Mouse (Mus musculus) stomach, embryonic 14.5 days (tissue): ENCODE measurements around the gene Frmd6. TPM values are rescaled to one million over a fixed set of nuclear protein-coding genes. Genes with fewer than 3 reads are reported as not detected.

ENCODE experiments used
- ATAC-seq: fragments of 200-750 bp; cut with Nextera tagmentation; 2 replicates; pipeline ENCODE4 v1.8.0; 2017; ENCODE audit warnings: low read depth, moderate TSS enrichment; ENCODE audit not compliant: insufficient number of reproducible peaks, insufficient read depth, low FRiP score
- H3K27ac ChIP-seq: fragments of 300-500 bp; sonication (generic); 2 replicates; pipeline ENCODE4 v1.5.1; 2014; ENCODE audit warnings: mild to moderate bottlenecking, low read length, moderate library complexity, mixed read lengths
- H3K27me3 ChIP-seq: fragments of 300-500 bp; sonication (generic); 2 replicates; pipeline ENCODE4 v1.6.1; 2014; ENCODE audit warnings: low read length, control low read depth, mixed read lengths; ENCODE audit not compliant: control insufficient read depth, insufficient read depth
- H3K36me3 ChIP-seq: fragments of 300-500 bp; sonication (generic); 2 replicates; pipeline ENCODE4 v1.6.1; 2014; ENCODE audit warnings: mild to moderate bottlenecking, control low read depth, low read length, moderate library complexity, mixed read lengths; ENCODE audit not compliant: control insufficient read depth, insufficient read depth
- H3K4me1 ChIP-seq: fragments of 300-500 bp; sonication (generic); 2 replicates; pipeline ENCODE4 v1.6.1; 2014; ENCODE audit warnings: low read length, control low read depth, mixed read lengths; ENCODE audit not compliant: control insufficient read depth, insufficient read depth
- H3K4me2 ChIP-seq: fragments of 300-500 bp; sonication (generic); replicated peaks from 2 replicates; pipeline ENCODE4 v1.6.1; 2014; ENCODE audit warnings: low read depth, low read length, control low read depth
- H3K4me3 ChIP-seq: fragments of 300-500 bp; sonication (generic); 2 replicates; pipeline ENCODE4 v1.5.1; 2014; ENCODE audit warnings: low read depth, low read length, control low read depth
- H3K9ac ChIP-seq: fragments of 300-500 bp; sonication (generic); replicated peaks from 2 replicates; pipeline ENCODE4 v1.6.1; 2014; ENCODE audit warnings: low read depth, mild to moderate bottlenecking, control low read depth, low read length, moderate library complexity, mixed read lengths
- H3K9me3 ChIP-seq: fragments of 300-500 bp; sonication (generic); 2 replicates; pipeline ENCODE4 v1.6.1; 2016; ENCODE audit warnings: low read depth, low read length, control low read depth; ENCODE audit not compliant: control insufficient read depth
- whole genome bisulfite sequencing: fragments of 180-500 bp; shearing (Covaris S2); extraction: QIAGEN DNeasy Blood & Tissue Kit; methylation state at CpG from one replicate; pipeline ENCODE4 v1.1.7; 2014; 5-methylcytosine and 5-hydroxymethylcytosine counted together
- polyA plus RNA-seq: library from polyadenylated mRNA; unstranded; fragments of >200 nt; fragmentation: Nextera tagmentation; extraction: Ambion mirVana; gene quantifications from 2 replicates; pipeline ENCODE4 v1.2.1, GENCODE M21; 2014

Frmd6 gene
- polyA plus RNA-seq, 1 experiment from 2014 or later = 32.5 TPM

DNA sequence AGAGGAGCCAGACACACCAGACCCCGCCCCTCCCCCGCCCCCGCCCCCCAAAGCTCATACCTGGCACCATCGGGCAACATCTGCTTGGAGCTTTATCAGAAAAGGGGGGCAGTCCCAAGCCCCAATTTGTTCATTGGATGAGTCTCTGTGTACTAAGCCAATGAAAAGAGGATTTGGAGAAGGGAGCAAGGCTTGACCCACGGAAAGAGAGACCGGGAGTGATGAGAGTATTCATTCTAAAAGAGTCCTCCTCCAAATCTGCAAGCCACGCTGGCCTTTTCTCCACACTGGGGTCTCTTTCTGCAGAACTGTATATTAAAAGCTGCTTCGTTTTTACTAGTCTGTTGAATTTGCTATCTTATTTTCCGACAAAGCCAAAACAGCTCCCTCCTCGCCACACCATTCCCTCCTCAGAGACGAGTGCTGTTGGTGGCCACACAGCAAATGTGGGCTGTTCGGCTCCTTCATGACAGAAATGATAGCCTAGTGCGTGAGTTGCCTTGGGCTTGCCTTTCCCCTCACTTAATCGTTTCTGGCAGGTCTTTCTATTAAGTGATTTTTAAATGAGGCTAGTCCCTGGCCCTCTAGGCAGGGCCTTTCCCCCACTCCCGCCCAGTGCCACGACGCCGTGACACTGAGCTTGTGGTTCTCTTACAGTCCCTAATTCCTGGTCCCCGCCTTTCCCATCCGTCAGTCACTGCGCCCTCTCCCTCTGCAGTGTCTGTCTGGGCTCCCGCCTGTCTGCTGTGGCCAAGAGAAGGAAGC, 41.7 kb upstream of the Frmd6 start:
- 25% methylated on average over 22 of the region's 22 CpGs for WGBS

DNA sequence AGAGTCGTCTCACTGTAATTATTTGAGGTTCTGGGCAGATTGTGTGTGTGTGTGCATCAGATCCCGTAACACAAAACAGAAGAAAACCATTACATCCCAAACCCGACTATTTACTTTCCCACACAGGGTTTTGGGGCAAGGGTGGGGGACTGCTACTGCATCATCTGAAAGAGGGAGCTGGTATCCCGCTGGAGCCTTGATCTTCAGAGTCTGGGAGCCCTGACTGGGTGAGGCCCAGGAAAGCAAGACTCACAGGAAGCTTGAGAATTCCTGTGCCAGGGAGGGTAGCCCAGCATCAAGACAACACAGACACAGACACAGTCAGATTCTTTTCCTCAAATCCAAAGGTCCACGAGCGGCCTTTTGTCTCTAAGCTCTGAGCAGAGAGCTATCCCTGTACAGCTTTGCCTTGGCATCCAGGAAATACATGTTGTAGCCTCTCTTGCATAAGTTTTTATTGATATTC, 41.0 kb upstream of the Frmd6 start:
- WGBS = 39% methylated on average over 6 of the region's 6 CpGs
- Histone ChIP-seq H3K9ac (no peak overlapping the region), H3K4me2 (0 out of 2 replicates have a peak overlapping the region, but pooled peaks have one; percentile 6), H3K27me3 (no peaks in the 10 kb centered on the region), H3K4me3 (no peak overlapping the region), H3K27ac (no peak overlapping the region), H3K4me1 (no peaks in the 10 kb centered on the region), H3K36me3 (no peaks in the 10 kb centered on the region), H3K9me3 (no peaks in the 10 kb centered on the region)
- ATAC-seq = no peak

More for the DNA sequence above, 41.7 kb upstream of the Frmd6 start:
- no peak overlapping the region for H3K9ac ChIP-seq
- no peaks in the 10 kb centered on the region for H3K4me1 ChIP-seq
- H3K9me3 ChIP-seq = no peaks in the 10 kb centered on the region
- H3K27ac ChIP-seq = no peak overlapping the region
- no peak overlapping the region for H3K4me3 ChIP-seq
- no peaks in the 10 kb centered on the region for H3K36me3 ChIP-seq
- H3K4me2 ChIP-seq = 0 out of 2 replicates have a peak overlapping the region, but pooled peaks have one; percentile 6
- no peaks in the 10 kb centered on the region for H3K27me3 ChIP-seq
- no peak for ATAC-seq

DNA sequence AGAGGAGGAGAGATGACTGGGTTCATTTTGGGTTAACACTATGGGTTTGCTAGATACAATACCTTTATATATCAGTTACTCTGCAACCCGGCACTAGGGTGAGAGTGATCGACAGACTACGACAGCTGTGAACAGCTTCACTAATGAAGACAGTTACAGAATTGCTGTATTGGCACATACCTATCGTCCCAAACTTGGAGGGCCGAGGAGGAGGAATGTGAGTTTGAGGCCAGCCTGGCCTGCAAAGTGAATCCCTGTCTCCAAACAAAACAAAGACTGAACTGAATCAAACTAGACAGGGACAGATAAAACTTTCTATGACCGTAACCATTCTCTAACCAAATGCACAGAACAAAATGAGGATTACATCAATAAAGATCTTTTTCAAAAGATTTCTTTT, 36.0 kb upstream of the Frmd6 start:
- Histone ChIP-seq H3K27ac (no peak overlapping the region), H3K4me3 (no peak overlapping the region), H3K36me3 (no peaks in the 10 kb centered on the region), H3K4me2 (no peak overlapping the region), H3K9me3 (no peaks in the 10 kb centered on the region), H3K27me3 (no peaks in the 10 kb centered on the region), H3K9ac (no peak overlapping the region), H3K4me1 (no peaks in the 10 kb centered on the region)
- WGBS = 83% methylated on average over 6 of the region's 6 CpGs
- ATAC-seq = no peak

DNA sequence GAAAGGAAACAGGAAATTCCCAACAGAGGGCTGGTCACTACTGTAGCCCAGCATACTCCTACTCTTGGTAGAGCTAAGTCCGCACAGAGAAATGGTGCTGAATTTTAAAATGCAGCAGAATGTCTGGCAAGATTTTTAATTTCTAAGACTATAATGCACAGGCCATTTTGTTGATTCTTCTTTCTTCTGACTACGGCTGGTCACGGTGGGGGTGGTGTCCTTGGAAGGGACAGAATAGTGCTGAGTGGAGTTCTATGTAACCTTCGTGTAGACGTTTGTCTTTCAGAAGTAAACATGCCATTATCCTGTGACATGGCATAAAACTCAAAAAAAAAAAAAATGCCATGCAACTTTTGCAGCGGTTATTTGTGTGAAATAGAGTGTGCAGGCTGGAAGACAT, 32.0 kb upstream of the Frmd6 start:
- no peak overlapping the region for H3K9ac ChIP-seq
- 65% methylated on average over 6 of the region's 6 CpGs for WGBS
- ATAC-seq = no peak

DNA sequence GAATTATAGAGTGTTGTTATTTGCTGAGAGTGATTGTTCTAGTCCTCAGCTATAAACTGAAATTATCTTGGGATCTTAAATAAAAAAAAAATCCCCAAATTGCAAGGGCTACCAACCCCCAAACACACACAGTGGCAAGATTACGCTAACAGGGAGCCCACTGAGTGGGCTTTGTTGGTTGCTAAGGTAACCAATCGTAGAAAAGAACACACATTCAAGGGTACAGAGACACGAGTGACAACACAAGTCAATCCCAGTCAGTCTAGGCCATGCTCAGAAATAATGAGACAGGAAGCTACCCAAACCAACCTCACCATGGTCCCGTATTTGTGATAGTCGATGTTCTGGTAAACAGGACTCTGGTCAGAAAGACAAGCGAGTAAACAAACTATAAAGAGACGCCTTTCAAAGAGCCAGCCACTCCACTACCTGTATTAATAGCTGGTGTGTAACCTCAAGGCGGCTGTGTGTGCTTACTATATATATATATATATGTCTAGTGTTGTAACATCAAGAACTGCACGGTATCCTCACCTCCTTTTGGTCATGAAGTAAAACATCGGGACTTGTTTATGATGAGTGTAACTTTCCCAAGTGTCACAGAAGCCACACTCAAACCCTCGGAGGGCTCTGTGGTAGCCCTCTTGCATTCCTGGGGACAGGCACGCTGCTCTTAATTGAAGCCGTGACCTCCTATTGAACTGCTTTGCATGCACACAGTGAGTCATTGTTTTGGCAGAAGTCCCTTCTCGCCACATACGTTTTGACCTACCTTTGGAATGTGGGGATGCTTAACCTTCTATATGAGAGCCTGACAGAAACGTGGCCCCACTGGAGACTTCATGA, 30.5 kb upstream of the Frmd6 start:
- no peak for ATAC-seq

More for the DNA sequence above, 32.0 kb upstream of the Frmd6 start:
- H3K27ac ChIP-seq = no peak overlapping the region
- H3K4me3 ChIP-seq = no peak overlapping the region
- H3K36me3 ChIP-seq = no peaks in the 10 kb centered on the region
- H3K9me3 ChIP-seq = no peaks in the 10 kb centered on the region
- H3K27me3 ChIP-seq = no peaks in the 10 kb centered on the region
- H3K4me2 ChIP-seq = no peak overlapping the region
- H3K4me1 ChIP-seq = no peaks in the 10 kb centered on the region

DNA sequence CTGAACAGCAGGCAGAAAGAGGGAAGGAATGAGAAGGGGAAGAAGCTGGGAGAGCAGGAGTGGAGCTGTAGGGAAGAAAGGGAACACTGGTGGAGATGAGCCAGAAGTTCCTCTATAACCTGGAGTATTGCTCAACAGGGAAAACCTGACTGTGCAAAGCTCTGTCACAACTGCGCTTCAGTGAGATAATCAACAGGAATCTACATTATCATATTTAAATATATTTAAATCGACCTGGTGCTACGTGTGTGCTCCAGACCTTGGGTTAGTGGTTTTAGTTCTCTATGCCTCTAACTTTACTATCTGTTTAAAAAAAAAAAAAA, 30.0 kb upstream of the Frmd6 start:
- no peaks in the 10 kb centered on the region for H3K36me3 ChIP-seq
- H3K4me1 ChIP-seq = peaks cover 6% of the 10 kb centered on the region; the same call in 1 of the 2 replicates
- H3K27me3 ChIP-seq = no peaks in the 10 kb centered on the region
- no peak overlapping the region for H3K4me2 ChIP-seq
- H3K9ac ChIP-seq = no peak overlapping the region
- WGBS = 97% methylated on average over 3 of the region's 3 CpGs
- no peak overlapping the region for H3K27ac ChIP-seq
- ATAC-seq = no peak
- no peaks in the 10 kb centered on the region for H3K9me3 ChIP-seq
- no peak overlapping the region for H3K4me3 ChIP-seq

More for the DNA sequence above, 30.5 kb upstream of the Frmd6 start:
- no peak overlapping the region for H3K4me2 ChIP-seq
- no peak overlapping the region for H3K4me3 ChIP-seq
- H3K27ac ChIP-seq = no peak overlapping the region
- H3K9me3 ChIP-seq = no peaks in the 10 kb centered on the region
- no peaks in the 10 kb centered on the region for H3K27me3 ChIP-seq
- peaks cover 3% of the 10 kb centered on the region; the same call in 1 of the 2 replicates for H3K4me1 ChIP-seq
- H3K36me3 ChIP-seq = no peaks in the 10 kb centered on the region
- 53% methylated on average over 16 of the region's 16 CpGs for WGBS
- no peak overlapping the region for H3K9ac ChIP-seq

DNA sequence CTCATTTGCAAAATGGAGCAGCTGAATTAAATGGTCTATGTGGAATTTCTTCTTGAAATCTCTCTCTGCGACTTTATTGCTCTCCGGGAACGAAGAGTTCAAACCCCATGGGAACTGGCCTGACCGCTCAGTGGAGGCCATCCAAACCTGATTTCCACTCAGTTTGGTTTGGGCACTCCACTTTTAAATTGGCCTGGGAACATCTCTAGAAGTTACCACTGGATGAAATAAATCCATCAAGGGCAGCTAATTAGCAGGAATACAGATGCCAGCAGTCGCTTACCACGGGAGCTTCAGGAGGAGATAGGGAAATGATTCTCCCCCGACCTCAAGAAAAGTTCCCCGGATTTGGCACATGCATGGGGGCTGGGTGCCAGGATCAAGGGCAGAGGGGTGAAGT, 26.8 kb upstream of the Frmd6 start:
- H3K27ac ChIP-seq = no peak overlapping the region
- H3K36me3 ChIP-seq = no peaks in the 10 kb centered on the region
- ATAC-seq = no peak
- no peaks in the 10 kb centered on the region for H3K27me3 ChIP-seq
- WGBS = 74% methylated on average over 8 of the region's 8 CpGs
- no peaks in the 10 kb centered on the region for H3K9me3 ChIP-seq
- H3K4me1 ChIP-seq = peaks cover 6% of the 10 kb centered on the region; the same call in 1 of the 2 replicates
- H3K4me3 ChIP-seq = no peak overlapping the region
- H3K9ac ChIP-seq = no peak overlapping the region
- no peak overlapping the region for H3K4me2 ChIP-seq

DNA sequence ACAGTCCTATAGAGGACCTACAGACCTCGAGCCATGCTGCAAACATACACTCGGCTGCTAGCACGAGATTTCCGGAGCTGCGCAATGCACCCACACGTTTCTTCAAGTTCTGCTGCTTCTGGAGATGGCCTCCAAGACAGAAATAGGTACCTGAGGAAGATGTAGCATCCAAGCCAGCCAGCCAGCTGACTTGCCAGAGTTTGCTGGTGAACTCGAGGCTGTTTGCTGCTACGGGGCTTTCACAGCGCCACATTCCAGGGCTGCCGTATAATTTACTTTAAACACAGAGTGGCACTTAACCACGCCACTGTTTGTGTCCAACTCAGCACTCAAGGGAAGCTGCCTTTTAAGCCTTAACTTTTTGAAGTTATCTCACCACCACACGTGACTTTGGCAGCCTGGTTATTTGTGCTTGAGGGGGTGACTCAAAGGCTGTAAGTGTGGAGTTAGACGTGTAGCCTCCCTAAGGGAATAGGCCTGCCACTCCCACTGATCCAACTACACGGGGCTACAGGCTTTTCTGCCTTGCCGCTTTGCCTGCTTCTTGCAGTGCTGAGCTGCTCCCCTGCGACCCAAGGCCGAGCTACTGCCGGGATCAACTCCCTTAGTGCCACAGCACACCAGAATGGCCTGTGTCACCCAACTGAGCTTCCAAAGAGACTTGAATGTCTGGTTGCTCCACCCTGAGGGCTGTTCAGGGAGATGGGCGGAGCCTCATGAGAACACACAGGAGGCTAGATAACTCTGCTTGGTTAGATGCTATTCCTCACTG, 25.9 kb upstream of the Frmd6 start:
- no peak overlapping the region; the same call in 1 of the 2 replicates for H3K4me2 ChIP-seq
- no peak overlapping the region for H3K27ac ChIP-seq
- no peaks in the 10 kb centered on the region for H3K9me3 ChIP-seq
- no peak overlapping the region for H3K4me3 ChIP-seq
- H3K4me1 ChIP-seq = peaks cover 6% of the 10 kb centered on the region; the same call in 1 of the 2 replicates
- H3K27me3 ChIP-seq = no peaks in the 10 kb centered on the region
- 27% methylated on average over 19 of the region's 19 CpGs for WGBS
- no peaks in the 10 kb centered on the region for H3K36me3 ChIP-seq
- ATAC-seq = peak; percentile 76
- no peak overlapping the region for H3K9ac ChIP-seq
